Mouse (Mus musculus): ENCODE results near the gene Cmah.

Cmah gene

DNA sequence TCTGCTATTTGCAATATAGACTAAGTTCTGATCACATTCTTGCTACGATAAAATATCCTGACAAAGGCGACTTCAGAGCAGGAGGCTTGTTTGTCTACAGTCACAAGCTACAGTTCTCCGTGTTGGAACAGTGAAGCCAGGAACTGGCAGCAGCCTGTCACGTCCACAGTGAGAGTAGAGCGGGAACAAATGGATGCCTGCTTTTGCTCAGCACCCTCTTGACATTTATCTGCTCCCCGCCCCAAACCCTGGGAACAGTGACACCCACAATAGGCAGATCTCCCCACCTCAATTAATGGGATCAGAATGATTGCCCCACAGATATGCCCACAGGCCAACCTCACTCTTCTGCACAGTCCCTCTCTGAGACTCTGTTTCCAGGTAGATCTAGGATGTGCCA, 153.6 kb downstream of the Cmah start:
- DNase-seq (ENCODE audit: low read depth, low spot score) = no peak

DNA sequence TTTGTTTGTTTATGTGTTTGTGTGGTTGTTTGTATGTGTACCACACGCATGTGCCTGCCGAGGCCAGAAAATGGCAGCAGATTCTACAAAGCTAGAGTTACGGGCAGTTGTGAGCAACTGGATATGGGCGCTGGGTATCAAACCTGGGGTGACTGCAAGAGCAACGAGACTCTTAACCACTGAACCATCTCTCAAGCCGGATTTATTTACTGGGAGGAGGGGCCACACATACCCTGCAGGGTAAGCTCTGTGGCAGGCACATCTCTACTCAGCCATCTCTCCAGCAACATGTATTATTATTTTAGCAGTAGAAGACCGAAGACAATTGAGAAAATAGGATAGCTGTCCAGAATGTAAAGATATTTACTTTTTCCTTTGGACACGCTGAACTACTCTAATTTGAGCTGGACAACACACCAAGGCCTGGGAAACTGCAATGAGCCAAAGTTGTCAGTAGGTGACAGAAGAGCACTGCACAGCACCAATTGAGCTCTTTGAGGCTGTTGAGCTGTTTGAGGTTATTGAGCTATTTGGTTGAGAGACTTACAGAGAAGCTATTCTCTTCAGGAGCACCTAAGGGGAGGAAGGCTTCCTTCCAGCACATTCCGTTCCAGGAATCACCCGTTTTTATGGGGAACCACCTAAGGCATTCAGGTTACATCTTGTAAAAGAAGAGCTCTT, 154.6 kb downstream of the Cmah start:
- peak; percentile 58 for DNase-seq (ENCODE audit: low read depth, low spot score)

DNA sequence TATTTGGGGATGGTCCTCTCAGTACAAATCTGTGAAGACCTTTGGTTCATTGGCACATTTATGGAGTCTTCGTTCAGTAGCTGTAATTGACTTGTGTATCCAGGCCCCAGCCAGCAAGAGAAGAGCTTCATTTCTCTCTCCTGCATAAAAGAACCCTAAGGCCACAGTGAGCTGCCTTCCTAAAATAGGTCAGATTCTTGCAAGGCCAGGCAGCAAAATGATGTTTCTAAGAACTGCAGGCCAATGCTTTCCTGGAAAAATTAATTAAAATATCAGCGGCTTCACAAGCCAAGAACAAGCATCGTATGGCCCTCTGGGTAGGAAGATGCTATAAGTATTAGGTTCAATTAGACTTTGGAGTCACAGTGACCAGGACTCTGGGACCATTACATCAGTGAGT, 156.5 kb downstream of the Cmah start:
- no peak for DNase-seq (ENCODE audit: low read depth, low spot score)

DNA sequence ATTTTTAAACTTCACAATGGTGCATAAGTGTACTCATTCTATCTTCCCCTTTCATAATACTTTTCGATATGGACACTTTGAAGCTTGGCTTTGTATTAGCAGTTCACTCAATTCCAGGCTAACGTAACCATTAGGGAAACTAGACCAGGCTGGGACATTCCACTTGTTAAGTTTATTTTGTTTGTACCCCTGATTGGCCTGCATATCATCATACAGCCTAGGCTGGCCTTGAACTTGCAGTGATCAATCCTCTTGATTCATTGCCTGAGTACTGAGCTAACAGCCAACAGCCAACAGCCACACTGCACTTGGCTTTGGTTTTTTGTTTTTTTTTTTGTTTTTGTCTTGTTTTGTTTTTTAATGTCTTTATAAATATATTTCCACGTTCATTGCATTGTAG, 157.6 kb downstream of the Cmah start:
- DNase-seq (ENCODE audit: low read depth, low spot score) = no peak

DNA sequence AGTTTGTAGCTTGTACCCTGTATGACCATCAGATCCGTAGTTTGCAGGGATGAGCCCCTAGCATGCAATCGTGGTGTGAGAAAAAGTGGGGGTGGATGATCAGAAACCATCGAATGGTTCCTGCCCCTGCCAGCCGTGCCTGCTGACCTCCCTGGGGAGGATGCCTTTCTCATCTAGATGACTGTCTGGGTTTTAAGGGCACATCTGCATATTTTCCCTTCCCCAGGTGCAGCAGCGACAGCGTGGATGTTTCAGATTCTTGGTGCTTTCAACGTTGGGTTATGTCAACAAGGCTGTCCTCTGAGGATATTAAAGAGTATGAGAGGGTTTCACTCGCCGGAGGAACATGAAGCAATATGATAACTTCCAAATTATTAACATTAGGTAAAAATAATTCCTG, 158.8 kb downstream of the Cmah start:
- DNase-seq (ENCODE audit: low read depth, low spot score) = no peak

DNA sequence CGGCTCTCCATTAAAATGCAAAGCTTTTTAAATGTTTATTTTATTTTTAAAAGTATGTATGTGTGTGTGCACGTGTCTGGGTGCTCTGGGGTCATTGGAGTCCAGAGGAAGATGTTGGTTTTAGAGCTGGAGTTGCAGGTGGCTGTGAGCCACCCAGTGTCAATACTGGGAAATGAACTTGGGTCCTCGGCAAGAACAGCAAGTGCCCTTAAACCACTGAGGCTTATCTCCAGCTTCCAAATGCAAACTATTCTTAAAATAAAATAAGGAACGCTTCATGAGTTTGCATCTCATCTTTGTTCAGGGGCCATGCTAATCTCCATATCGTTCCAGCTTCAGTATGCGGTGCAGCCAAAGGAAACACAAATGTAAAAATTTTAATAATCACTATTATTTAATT, 159.2 kb downstream of the Cmah start:
- no peak for DNase-seq (ENCODE audit: low read depth, low spot score)

DNA sequence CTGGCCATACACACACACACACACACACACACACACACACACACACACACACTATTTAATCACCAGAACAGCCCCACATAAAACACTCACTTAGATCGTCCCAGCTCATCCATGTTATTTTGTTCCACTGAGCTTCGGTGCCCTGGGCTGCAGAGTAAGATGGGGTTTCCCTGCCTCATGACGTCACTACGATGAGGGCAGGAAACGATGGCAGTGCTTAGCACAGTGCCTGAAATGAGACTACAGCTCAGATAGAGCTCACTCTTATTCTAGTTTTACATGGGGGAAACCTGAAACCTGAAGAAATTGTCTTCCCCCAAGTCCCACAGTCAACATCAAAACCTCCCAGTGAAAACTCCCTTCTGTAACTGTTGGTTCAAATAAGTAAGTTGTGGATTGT, 159.9 kb downstream of the Cmah start:
- peak; percentile 88 for DNase-seq (ENCODE audit: low read depth, low spot score)

DNA sequence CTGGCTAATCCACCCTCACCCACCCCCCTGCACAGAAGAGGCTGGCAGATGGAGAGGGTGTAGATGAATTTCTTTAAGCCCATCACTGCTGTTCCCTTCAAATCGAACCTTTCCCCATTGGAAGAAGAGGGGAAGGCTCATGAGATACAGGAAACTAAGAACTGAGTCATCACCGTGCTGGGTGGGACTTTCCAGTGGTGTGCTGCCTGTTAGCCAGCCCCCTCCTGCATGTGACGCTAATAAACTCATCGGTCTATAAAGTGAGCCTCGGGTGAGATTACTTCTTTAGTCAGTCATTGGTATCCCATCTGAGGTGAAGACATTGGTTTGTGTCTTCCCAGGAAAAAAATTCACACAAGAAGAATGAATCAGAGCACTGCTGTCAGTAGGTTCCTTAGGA, 160.3 kb downstream of the Cmah start:
- peak; percentile 73 for DNase-seq (ENCODE audit: low read depth, low spot score)

DNA sequence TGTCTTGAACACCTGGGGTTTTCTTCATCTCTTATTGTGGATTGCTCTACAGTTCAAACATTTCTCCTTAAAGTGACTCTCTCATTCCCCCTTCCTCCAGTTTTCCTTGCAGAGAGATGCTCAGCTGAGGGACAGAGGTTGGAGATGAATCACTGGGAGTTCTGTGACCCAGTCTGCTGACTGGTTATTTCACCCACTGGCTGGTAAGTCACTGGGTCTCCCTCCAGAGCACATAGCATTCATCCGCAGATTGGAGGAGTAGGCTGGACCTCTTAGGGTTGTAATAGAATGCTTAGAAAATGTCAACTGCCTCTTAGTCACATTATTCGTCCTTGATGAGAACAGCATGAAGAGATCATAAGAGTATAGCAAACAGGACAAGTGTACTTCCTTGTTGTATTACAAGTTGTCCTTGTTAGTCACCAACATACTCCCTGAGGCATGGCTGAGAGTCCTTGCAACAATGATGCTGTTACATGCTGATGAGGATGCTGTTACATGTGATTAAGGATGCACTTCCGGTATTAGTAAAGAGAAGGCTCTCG, 161.4 kb downstream of the Cmah start:
- DNase-seq (ENCODE audit: low read depth, low spot score) = no peak

DNA sequence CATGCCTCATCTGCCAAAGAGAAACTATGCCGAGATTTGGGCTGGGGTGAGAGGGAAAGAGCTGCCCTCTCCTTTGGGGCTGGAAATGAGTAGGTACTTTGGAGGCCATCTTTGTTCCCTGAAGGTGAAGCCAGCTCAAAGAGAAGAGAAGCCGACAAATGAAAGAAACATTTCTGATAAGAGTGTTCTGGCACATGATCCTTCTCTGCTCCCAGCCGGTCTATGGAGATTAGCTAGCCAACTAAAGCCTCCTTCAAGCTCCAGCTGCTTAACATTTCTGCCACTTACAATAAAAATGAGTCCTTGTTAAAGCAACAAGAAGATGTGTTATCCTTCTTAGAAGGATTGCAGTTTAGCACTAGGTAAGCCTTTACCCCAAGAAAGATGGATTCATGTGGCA, 162.3 kb downstream of the Cmah start:
- no peak for DNase-seq (ENCODE audit: low read depth, low spot score)

DNA sequence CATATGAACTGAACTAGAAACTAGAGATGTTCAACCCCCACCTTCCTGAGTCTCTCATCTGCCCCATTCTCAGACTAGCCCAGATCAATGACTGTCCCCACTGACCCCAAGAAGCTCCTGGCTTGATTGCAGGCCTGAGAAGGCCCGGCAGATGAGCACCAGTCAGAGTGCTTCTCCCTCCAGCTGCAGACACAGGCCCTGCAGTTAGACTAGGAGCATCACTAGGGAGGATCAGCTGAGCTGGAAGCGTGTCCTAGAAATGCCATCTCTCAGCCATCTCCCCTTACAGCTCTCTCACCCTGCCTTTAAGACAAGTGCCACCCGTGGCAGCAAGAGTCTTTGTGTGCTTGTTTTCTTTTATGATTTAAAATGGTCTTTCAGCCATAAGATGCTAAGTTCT, 162.8 kb downstream of the Cmah start:
- no peak for DNase-seq (ENCODE audit: low read depth, low spot score)

DNA sequence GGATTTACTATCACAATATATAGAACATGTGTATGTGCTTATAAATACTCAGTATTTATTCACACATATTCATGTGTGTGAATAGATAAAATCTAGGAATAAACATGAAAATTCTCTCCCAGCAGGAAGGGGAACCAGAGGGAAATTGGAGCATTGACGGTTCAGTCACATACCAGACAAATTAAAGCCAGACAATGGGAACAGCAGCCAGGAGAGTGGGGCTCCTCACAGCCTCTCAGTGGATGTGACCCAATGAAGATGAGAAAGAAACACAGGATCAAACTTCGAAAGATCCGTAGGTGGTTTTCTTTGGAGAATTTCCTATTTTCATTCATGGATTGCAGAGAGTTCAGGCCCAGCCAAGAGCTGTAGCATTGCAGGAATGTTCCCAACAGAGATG, 163.9 kb downstream of the Cmah start:
- no peak for DNase-seq (ENCODE audit: low read depth, low spot score)

DNA sequence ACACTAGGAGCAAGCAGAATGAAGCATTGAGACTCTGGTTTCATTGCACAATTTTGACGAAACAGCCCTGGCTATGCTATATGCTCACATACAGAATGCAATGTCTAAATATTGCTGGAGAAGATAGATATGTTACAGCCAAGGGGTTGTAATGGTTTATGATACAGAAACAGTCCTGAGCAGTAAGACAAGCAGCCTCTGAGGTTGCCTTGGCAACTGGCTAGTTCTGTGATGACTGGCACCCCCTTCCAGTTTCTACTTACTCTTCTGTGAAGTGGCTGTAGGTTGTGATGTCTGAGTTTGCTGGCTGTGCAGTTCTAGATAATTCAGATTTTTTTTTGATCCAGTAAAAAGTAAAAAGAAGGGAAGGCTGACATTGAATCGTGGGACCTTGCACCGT, 166.6 kb downstream of the Cmah start:
- no peak for DNase-seq (ENCODE audit: low read depth, low spot score)

DNA sequence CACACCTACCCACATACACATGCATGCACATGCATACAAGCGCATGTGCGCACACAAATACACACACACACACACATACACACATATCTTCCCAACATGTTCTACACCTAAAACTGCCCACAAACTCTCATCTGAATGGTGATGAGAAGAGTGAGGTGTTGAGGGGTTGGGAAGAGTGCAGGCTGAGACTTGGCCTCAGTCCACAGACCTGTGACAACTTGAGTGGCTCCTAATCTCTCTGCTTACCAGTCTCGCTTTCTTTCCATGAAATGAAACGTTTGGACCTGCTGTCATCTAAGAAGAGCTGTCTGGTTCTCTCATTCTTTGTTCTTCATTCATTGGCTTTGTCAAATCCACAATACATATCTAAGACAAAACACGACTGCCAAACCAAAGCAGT, 169.1 kb downstream of the Cmah start:
- no peak for DNase-seq (ENCODE audit: low read depth, low spot score)

DNA sequence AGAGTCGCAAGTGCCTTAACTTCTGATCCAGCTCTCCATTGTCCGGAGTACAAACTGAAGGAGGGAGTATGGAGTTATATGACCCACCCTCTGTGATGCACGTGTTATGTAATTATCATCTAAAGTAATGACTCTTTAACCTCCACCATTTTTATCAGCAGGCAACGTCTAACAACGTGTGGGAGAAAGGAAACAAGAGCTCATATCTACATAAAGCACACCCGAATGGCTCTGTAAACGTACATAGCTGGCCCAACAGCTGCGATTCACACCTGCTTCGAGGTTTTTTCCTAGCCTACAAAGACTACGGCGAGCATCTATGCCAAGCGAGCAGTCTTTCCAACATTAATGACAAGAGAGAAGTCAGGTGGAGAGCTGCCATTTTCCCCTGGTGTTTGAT, 169.8 kb downstream of the Cmah start:
- DNase-seq (ENCODE audit: low read depth, low spot score) = no peak

DNA sequence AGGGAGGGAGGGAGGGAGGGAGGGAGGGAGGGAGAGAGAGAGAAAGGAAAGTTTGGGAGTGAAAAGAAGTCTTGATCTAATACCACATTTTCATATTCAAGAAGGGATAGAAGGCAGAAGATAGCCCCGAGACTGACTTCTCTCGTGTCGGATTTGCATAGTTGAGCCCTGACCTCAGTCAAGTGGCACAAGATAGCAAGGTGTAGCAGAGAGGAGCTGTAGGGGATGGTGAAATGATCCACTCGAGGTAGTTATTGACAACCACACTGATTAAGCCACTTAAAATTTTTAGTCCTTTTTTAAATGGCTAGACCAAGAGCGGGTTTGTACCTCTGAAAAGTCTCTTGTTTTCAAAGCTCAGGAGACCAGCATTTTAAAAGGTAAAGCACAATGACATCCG, 171.1 kb downstream of the Cmah start:
- DNase-seq (ENCODE audit: low read depth, low spot score) = no peak

DNA sequence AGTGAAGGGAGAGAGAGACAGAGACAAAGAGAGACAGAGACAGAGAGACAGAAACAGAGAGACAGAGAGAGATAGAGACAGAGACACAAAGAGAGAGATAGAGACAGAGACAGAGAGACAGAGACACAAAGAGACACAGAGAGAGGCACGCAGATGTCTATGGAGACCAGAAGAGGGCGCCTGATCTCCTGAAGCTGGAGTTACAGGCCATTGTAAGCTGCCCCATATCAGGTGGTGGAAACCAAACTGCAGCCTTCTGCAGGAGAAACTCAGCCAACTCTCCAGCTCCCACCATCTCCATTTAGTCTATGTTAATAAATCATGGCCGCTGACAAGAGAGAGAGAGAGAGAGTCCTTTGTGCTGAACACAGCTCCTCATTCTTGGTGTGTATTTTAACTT, 172.3 kb downstream of the Cmah start:
- DNase-seq (ENCODE audit: low read depth, low spot score) = peak; percentile 74

DNA sequence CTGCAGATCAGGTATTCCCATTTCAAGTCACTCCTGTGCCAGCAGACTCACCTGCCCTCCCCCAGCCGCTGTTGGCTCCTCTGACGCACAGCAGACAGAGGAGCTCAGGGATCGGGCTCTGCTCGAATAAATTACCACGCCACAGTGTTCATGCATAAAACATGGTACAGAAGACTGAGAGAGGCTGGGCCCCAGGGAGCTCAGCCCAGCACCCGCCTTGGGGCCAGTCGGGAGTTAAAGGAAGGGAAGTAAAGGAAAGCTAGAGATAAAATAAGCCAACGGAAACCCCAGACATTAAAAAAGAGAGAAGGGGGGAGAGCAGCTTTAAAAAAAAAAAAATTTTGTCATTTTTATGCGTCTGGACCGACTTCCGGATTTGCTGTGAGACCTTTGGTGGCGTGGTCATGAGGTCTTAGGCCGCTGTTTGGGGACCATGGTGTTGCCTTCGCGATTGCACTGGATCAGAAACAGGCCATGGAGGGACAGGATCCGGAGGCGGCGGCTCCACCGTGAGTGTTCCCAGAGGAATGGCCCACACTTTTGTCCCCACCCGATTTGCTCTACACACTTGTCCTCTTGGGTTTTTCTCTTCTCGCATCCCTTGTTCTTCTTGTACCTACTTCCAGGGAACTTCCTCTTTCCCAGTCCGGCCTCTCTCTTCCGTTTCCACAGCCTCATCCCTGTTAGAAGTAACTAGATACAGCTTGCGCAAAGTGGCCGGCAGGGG, 174.1 kb downstream of the Cmah start:
- peak; percentile 39 for DNase-seq (ENCODE audit: low read depth, low spot score)

DNA sequence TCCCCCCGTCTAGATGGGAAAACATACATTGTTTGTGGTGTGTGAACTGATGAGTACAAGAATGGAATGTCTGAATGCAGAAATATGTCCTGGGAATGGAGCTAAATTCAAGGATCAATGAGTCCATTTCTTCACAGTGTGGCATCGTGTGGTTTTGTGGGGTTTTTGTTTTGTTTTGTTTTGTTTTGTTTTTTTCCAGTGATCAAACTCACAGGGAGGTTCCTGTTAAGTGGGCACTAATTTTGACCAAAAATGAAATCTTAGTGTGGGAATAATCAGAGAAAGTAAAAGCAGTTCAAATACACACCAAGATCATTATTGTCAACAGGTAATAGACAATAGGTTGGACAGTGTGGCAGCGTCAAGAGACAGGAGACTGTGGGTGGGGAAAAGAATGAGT, 174.7 kb downstream of the Cmah start:
- no peak for DNase-seq (ENCODE audit: low read depth, low spot score)

DNA sequence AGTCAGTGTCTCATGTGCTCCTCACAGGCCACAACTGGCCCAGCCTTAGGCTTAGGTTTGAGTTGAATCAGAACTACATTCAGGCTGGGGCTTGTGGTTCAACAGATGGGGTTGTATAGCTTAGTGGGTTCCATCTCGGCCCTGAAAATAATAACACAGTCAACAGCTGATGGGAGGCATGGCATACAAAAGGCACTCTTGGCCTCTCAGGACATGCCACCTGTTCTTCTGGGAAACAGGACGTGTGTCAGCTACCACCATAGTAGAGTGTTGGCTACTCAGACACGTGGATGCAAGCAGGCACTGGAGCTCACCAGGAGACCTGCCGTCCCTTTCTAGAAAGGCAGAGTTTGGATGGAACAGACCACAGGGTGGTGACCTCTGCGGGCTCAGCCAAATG, 178.6 kb downstream of the Cmah start:
- DNase-seq (ENCODE audit: low read depth, low spot score) = no peak

DNA sequence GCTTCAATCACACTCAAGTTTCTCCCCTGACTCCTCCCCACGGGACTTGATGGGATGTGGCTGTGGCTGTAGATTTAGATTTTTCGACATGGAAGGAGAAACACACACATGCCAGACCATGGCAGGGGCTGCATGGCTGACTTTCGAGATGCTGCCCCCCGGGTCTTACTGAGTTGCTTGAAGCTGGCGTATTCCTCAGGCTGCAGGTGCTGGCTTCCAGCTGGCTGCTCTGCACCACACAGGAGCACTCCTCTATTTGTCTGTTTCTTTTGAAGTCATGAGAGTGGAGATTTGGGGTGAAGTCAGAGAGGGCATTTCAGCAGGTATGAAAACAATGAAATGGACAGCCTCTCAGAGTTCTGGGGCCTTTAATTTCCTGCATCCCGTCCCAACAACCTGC, 180.0 kb downstream of the Cmah start:
- DNase-seq (ENCODE audit: low read depth, low spot score) = no peak

DNA sequence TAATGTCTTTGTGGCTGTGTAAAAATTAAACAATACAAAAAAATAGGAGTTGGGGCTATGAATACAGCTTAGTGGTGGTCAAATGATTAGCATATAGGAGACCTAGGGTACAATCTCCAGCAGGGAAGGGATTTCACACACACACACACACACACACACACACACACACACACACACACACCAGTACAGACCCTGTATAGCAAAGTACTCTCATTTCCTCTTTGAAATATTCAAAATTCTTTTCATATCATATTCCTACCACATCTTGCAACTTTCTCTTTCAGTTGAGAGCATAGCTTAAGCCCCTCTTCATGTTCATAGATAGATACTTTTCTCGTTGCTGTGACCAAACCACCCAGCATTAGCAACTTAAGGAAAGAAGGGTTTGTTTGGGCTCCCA, 181.7 kb downstream of the Cmah start:
- no peak for DNase-seq (ENCODE audit: low read depth, low spot score)

DNA sequence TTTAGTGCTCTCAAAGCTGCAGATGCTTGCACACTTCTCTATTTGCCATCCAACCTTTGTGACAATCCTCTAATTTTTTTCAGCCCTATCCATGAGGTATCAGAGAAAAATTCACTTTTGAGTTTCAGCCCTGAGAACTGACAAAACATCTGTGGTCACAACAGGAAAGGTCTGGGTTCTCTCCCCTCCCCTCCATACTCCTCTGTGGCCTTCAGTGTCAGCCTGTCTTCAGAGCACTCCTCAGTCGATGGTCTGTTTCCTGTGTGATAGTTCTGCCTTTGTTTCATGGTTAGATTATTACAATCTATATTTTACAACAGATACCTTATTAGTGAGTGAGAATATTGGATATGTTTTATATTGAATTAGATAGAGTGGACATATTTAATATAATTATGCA, 184.2 kb downstream of the Cmah start:
- no peak for DNase-seq (ENCODE audit: low read depth, low spot score)
